Mouse (Mus musculus): ENCODE data around the gene Mvb12a. TPM values are rescaled to one million over a fixed set of nuclear protein-coding genes. Genes with fewer than 3 reads are reported as not detected.

The Mvb12a gene
- polyA plus RNA-seq (2015; fragmentation: Nextera tagmentation; extraction: Ambion mirVana): 55.3 and 59.6 TPM in 2 replicates

- H3K27ac ChIP-seq: peak within 1 kb of the TSS; percentile 79
- peaks cover 26% of the 10 kb centered on the region for H3K36me3 ChIP-seq
- peaks cover 9% of the 10 kb centered on the region for H3K4me1 ChIP-seq (replicated peaks)
- peaks cover 13% of the 10 kb centered on the region for H3K27me3 ChIP-seq
- peak; percentile 94 for ATAC-seq (ENCODE audit: low FRiP score)
- H3K4me2 ChIP-seq: peak within 1 kb of the TSS; percentile 76
- peak within 1 kb of the TSS; percentile 91 for H3K9ac ChIP-seq
- H3K4me3 ChIP-seq: peak within 1 kb of the TSS; percentile 87
- no peaks in the 10 kb centered on the region for H3K9me3 ChIP-seq
- under 1% methylated on average over 55 of the region's 55 CpGs for whole genome bisulfite sequencing
These were observed at the start of gene Mvb12a for GRCm38 (mm10) chr8:71542632-71543343. Gene Mvb12a, plus strand, starts transcription at chr8:71542922.

DNA sequence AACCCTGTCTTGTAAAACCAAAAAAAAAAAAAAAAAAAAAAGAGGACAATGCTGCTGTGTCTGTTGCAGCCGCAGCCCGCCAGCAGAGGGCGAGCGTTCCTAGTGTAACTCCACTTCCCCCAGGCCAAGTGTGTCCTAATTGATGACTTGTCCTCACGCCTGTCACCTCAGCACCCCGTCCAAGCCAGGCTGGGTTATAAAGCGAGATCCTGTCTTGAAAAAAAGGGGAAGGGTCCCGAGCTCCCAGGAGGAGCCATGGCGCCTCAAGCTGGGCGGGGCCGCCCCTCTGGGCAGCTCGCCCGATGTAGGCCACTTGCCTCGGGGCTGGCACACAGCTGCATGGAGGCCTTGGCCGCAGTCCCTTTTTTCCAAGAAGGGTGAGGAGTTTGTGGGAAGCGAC is 47.7 kb upstream of the Mvb12a start:
- Histone ChIP-seq H3K9ac (no peak overlapping the region), H3K27me3 (peaks cover 3% of the 10 kb centered on the region; the same call in 1 of the 2 replicates), H3K36me3 (peaks cover 38% of the 10 kb centered on the region), H3K4me2 (no peak overlapping the region), H3K27ac (0 out of 2 replicates have a peak overlapping the region, but pooled peaks have one; percentile 13), H3K4me1 (replicated peaks) (peaks cover 32% of the 10 kb centered on the region), H3K4me3 (no peak overlapping the region), H3K9me3 (no peaks in the 10 kb centered on the region)
- whole genome bisulfite sequencing: 18% methylated on average over 16 of the region's 16 CpGs
- peak; percentile 58 for ATAC-seq (ENCODE audit: low FRiP score)

DNA sequence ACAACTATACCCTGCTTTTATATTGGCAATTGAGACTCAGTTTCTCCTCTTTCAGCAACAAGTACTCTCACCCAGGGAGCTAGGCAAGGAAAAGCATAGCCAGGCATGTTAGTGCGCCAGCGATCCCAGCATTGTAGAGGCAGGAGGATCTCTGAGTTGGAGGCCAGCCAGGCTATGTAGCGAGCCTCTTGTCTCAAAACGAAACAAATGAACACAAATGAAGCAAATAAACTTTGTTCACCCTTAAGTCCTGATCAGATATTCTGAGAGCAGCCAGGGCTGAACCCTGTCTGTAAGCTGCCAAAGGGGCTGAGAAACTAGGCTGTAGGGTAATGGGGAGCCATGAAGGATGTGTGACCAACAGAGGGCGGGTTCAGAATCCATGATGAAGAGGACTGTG is 46.9 kb upstream of the Mvb12a start:
- H3K4me1 ChIP-seq (replicated peaks): peaks cover 29% of the 10 kb centered on the region
- H3K4me2 ChIP-seq: no peak overlapping the region
- ATAC-seq (ENCODE audit: low FRiP score): no peak
- peak overlapping the region; percentile 18; the same call in 1 of the 2 replicates for H3K27ac ChIP-seq
- peaks cover 3% of the 10 kb centered on the region; the same call in 1 of the 2 replicates for H3K27me3 ChIP-seq
- peak overlapping the region; percentile 46 for H3K9ac ChIP-seq
- 97% methylated on average over 5 of the region's 5 CpGs for WGBS
- no peaks in the 10 kb centered on the region for H3K9me3 ChIP-seq
- H3K4me3 ChIP-seq: no peak overlapping the region
- H3K36me3 ChIP-seq: peaks cover 30% of the 10 kb centered on the region

GRCm38 (mm10) chr8:71496481-71496880 is 46.2 kb upstream of the Mvb12a start:
- Histone ChIP-seq H3K4me2 (no peak overlapping the region), H3K9ac (peak overlapping the region; percentile 9; the same call in 1 of the 2 replicates), H3K4me1 (replicated peaks) (peaks cover 29% of the 10 kb centered on the region), H3K27ac (peak overlapping the region; percentile 18; the same call in 1 of the 2 replicates), H3K9me3 (no peaks in the 10 kb centered on the region), H3K4me3 (no peak overlapping the region), H3K36me3 (peaks cover 23% of the 10 kb centered on the region), H3K27me3 (peaks cover 3% of the 10 kb centered on the region; the same call in 1 of the 2 replicates)
- no peak for ATAC-seq (ENCODE audit: low FRiP score)
- 47% methylated on average over 11 of the region's 11 CpGs for WGBS

- no peak for ATAC-seq (ENCODE audit: low FRiP score)
These were observed 45.6 kb upstream of the Mvb12a start for GRCm38 (mm10) chr8:71497077-71497645.

GRCm38 (mm10) chr8:71497881-71498501 is 44.7 kb upstream of the Mvb12a start:
- Histone ChIP-seq H3K36me3 (peaks cover 10% of the 10 kb centered on the region), H3K27ac (no peak overlapping the region), H3K27me3 (peaks cover 3% of the 10 kb centered on the region; the same call in 1 of the 2 replicates), H3K9ac (no peak overlapping the region), H3K9me3 (no peaks in the 10 kb centered on the region), H3K4me3 (no peak overlapping the region), H3K4me2 (no peak overlapping the region), H3K4me1 (replicated peaks) (peaks cover 29% of the 10 kb centered on the region)
- 28% methylated on average over 15 of the region's 15 CpGs for WGBS
- ATAC-seq (ENCODE audit: low FRiP score): no peak

More at GRCm38 (mm10) chr8:71497077-71497645, 45.6 kb upstream of the Mvb12a start:
- Histone ChIP-seq H3K9me3 (no peaks in the 10 kb centered on the region), H3K27ac (peak overlapping the region; percentile 18; the same call in 1 of the 2 replicates), H3K9ac (no peak overlapping the region), H3K4me1 (replicated peaks) (peaks cover 29% of the 10 kb centered on the region), H3K36me3 (peaks cover 18% of the 10 kb centered on the region), H3K4me3 (no peak overlapping the region), H3K4me2 (no peak overlapping the region), H3K27me3 (peaks cover 3% of the 10 kb centered on the region; the same call in 1 of the 2 replicates)
- WGBS: 93% methylated on average over 1 of the region's 1 CpGs

GRCm38 (mm10) chr8:71498816-71499690 is 43.7 kb upstream of the Mvb12a start:
- H3K4me3 ChIP-seq: no peak overlapping the region
- ATAC-seq (ENCODE audit: low FRiP score): no peak
- no peaks in the 10 kb centered on the region for H3K9me3 ChIP-seq
- peaks cover 29% of the 10 kb centered on the region for H3K4me1 ChIP-seq (replicated peaks)
- WGBS: 46% methylated on average over 16 of the region's 16 CpGs
- H3K9ac ChIP-seq: no peak overlapping the region
- H3K27ac ChIP-seq: no peak overlapping the region
- peaks cover 2% of the 10 kb centered on the region for H3K36me3 ChIP-seq
- no peak overlapping the region for H3K4me2 ChIP-seq
- H3K27me3 ChIP-seq: peaks cover 3% of the 10 kb centered on the region; the same call in 1 of the 2 replicates

GRCm38 (mm10) chr8:71504349-71504748 is 38.4 kb upstream of the Mvb12a start:
- WGBS: 91% methylated on average over 4 of the region's 4 CpGs
- Histone ChIP-seq H3K4me2 (no peak overlapping the region), H3K36me3 (no peaks in the 10 kb centered on the region), H3K27me3 (peaks cover 48% of the 10 kb centered on the region), H3K9ac (no peak overlapping the region), H3K4me3 (no peak overlapping the region), H3K9me3 (no peaks in the 10 kb centered on the region), H3K27ac (no peak overlapping the region), H3K4me1 (replicated peaks) (peaks cover 16% of the 10 kb centered on the region)
- no peak for ATAC-seq (ENCODE audit: low FRiP score)

DNA sequence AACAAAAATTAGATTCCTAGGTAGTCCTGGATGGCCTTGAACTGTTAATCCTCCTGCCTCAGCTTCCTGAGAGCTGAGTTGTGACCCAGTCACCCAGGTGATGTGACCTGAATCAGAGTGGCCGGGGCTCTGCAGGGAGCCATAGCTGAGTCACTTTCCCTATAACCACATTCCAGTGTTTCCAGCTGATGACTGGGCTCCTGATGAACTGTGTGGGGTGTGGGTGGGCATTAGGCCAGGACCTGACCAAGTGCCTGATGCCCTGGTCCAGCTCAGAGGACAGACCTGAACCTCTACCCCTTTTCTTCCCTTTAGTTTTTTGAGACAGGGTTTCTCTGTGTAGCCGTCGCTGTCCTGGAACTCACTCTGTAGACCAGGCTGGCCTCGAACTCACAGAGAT is 37.4 kb upstream of the Mvb12a start:
- Histone ChIP-seq H3K36me3 (no peaks in the 10 kb centered on the region), H3K9ac (no peak overlapping the region), H3K9me3 (no peaks in the 10 kb centered on the region), H3K4me1 (replicated peaks) (peaks cover 16% of the 10 kb centered on the region), H3K27me3 (peaks cover 57% of the 10 kb centered on the region), H3K4me2 (no peak overlapping the region), H3K4me3 (no peak overlapping the region), H3K27ac (no peak overlapping the region)
- WGBS: 88% methylated on average over 4 of the region's 4 CpGs
- ATAC-seq (ENCODE audit: low FRiP score): no peak

GRCm38 (mm10) chr8:71505979-71506378 is 36.7 kb upstream of the Mvb12a start:
- no peak for ATAC-seq (ENCODE audit: low FRiP score)

GRCm38 (mm10) chr8:71507589-71508104 is 35.1 kb upstream of the Mvb12a start:
- ATAC-seq (ENCODE audit: low FRiP score): peak; percentile 79
- Histone ChIP-seq H3K9ac (peak overlapping the region; percentile 70), H3K4me1 (replicated peaks) (peaks cover 16% of the 10 kb centered on the region), H3K4me2 (peak overlapping the region; percentile 70), H3K27ac (no peak overlapping the region), H3K27me3 (peaks cover 74% of the 10 kb centered on the region), H3K4me3 (peak overlapping the region; percentile 44), H3K9me3 (no peaks in the 10 kb centered on the region), H3K36me3 (no peaks in the 10 kb centered on the region)
- WGBS: under 1% methylated on average over 58 of the region's 61 CpGs

More at GRCm38 (mm10) chr8:71505979-71506378, 36.7 kb upstream of the Mvb12a start:
- H3K27me3 ChIP-seq: peaks cover 64% of the 10 kb centered on the region
- H3K4me1 ChIP-seq (replicated peaks): peaks cover 16% of the 10 kb centered on the region
- H3K4me3 ChIP-seq: no peak overlapping the region
- no peak overlapping the region for H3K27ac ChIP-seq
- no peaks in the 10 kb centered on the region for H3K9me3 ChIP-seq
- WGBS: 83% methylated on average over 4 of the region's 4 CpGs
- H3K36me3 ChIP-seq: no peaks in the 10 kb centered on the region
- no peak overlapping the region for H3K9ac ChIP-seq
- no peak overlapping the region for H3K4me2 ChIP-seq
